Mouse (Mus musculus): ENCODE results near the gene Phgdh. TPM values are rescaled to one million over a fixed set of nuclear protein-coding genes. Genes with fewer than 3 reads are reported as not detected.

Phgdh gene
- polyA plus RNA-seq, 1 experiment: 30.7 TPM

DNA sequence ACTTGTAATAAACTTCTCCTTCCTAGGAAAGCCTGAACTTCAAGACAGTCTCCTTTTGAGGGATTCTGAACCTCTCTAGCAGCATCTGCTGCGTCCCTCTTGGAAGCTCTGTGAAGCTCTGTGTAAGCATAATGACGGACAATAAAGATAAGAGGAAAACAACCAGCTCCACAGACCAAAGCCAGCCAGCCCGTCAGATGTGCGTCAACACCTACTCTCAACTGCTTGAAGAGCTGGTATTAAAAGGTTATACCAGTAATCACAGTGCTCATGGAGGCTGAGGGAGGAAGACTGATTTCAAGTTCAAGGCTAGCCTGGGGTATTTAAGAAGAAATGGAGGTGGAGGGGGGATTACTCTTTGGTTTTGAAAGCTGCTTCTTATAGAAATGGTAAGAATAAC lies 60.1 kb downstream of the Phgdh start:
- no peak overlapping the region for H3K27ac ChIP-seq (ENCODE audit: control insufficient read depth, insufficient read depth, low read depth, low read length, poor library complexity)
- 68% methylated on average over 4 of the region's 4 CpGs for WGBS

GRCm38 (mm10) chr3:98273623-98274398 lies 66.0 kb downstream of the Phgdh start:
- Histone ChIP-seq H3K4me3 (replicated peaks; ENCODE audit: control insufficient read depth, low read depth, low read length) (no peak overlapping the region), H3K4me1 (ENCODE audit: control insufficient read depth, insufficient read depth, low read length) (no peaks in the 10 kb centered on the region; the same call in 1 of the 2 replicates), H3K27ac (ENCODE audit: control insufficient read depth, insufficient read depth, low read depth, low read length, poor library complexity) (no peak overlapping the region)
- no peak for TF ChIP-seq CTCF (IDR thresholded peaks at IDR 0.05; ENCODE audit: control insufficient read depth, insufficient read depth, low read length)
- WGBS: 59% methylated on average over 11 of the region's 11 CpGs

More for the DNA sequence above, 60.1 kb downstream of the Phgdh start:
- no peak for TF ChIP-seq POLR2A (IDR thresholded peaks at IDR 0.05; ENCODE audit: borderline replicate concordance, control insufficient read depth, low read depth, low read length)
- no peak for TF ChIP-seq CTCF (IDR thresholded peaks at IDR 0.05; ENCODE audit: control insufficient read depth, insufficient read depth, low read length)
- no peaks in the 10 kb centered on the region; the same call in 1 of the 2 replicates for H3K4me1 ChIP-seq (ENCODE audit: control insufficient read depth, insufficient read depth, low read length)
- no peak overlapping the region for H3K4me3 ChIP-seq (replicated peaks; ENCODE audit: control insufficient read depth, low read depth, low read length)

GRCm38 (mm10) chr3:98267249-98267651 lies 72.5 kb downstream of the Phgdh start:
- no peak for TF ChIP-seq POLR2A (IDR thresholded peaks at IDR 0.05; ENCODE audit: borderline replicate concordance, control insufficient read depth, low read depth, low read length)
- no peak for TF ChIP-seq CTCF (IDR thresholded peaks at IDR 0.05; ENCODE audit: control insufficient read depth, insufficient read depth, low read length)
- H3K4me3 ChIP-seq (replicated peaks; ENCODE audit: control insufficient read depth, low read depth, low read length): no peak overlapping the region
- WGBS: 18% methylated on average over 6 of the region's 6 CpGs
- H3K27ac ChIP-seq (ENCODE audit: control insufficient read depth, insufficient read depth, low read depth, low read length, poor library complexity): no peak overlapping the region
- no peaks in the 10 kb centered on the region for H3K4me1 ChIP-seq (ENCODE audit: control insufficient read depth, insufficient read depth, low read length)

Other genes starting within 250 kb of the Phgdh start
- gene Adam30, start 179.4 kb downstream of the Phgdh start, polyA plus RNA-seq (2011; ENCODE audit: insufficient read depth, insufficient read length, low replicate concordance, missing spikeins): not detected in 2 replicates
- gene Reg4, start 117.8 kb downstream of the Phgdh start, polyA plus RNA-seq (2011; ENCODE audit: insufficient read depth, insufficient read length, low replicate concordance, missing spikeins): not detected in 2 replicates
- gene Hmgcs2, start 59.6 kb downstream of the Phgdh start, polyA plus RNA-seq (2011; ENCODE audit: insufficient read depth, insufficient read length, low replicate concordance, missing spikeins): 1.1 and 4.4 TPM in 2 replicates
- gene Zfp697, start 42.5 kb upstream of the Phgdh start, polyA plus RNA-seq (2011; ENCODE audit: insufficient read depth, insufficient read length, low replicate concordance, missing spikeins): not detected in 2 replicates
- gene Gm4450, start 117.1 kb upstream of the Phgdh start, polyA plus RNA-seq (2011; ENCODE audit: insufficient read depth, insufficient read length, low replicate concordance, missing spikeins): 0.97 TPM in 1 of 2 replicates, not detected in the other
- gene Hsd3b4, start 170.5 kb upstream of the Phgdh start, polyA plus RNA-seq (2011; ENCODE audit: insufficient read depth, insufficient read length, low replicate concordance, missing spikeins): 1.2 TPM in 1 of 2 replicates, not detected in the other
- gene Gm10681, start 248.8 kb upstream of the Phgdh start, polyA plus RNA-seq (2011; ENCODE audit: insufficient read depth, insufficient read length, low replicate concordance, missing spikeins): 1.2 TPM in 1 of 2 replicates, not detected in the other